Mouse (Mus musculus): ENCODE data around the gene Raver1.

The Raver1 gene

DNA sequence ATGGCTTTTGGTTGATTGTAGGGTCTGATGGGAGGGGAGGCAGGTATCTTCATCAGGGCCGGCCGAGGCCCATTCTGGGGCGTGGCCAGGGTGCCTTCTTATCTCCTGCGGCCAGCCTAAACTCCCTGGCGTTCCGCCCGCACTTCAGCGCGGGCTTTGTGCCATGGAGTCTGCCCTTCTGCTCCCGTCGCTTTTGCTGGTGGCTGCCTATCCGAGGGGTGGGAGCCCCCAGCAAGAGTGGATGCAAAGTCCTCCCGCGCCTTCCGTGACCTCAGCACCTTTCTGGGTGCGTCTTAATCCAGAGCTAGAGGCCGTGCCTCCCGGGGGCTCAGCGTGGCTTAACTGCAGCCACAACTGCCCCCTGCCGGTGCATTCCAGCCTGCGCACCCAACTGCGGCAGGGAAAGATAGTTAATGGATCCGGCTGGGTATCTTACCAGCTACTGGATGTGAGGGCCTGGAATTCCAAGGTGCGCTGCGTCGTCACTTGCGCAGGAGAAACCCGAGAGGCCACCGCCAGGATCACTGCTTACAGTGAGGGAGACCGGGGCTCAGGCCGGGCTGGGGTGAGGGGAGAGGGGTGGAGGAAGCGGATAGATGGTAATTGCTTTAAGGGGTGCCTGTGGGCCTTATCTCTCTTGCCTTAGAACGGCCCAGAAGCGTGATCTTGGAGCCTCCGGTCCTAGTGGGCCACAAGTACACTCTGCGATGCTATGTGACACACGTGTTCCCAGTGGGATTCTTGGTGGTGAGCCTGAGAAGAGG lies 62.3 kb downstream of the Raver1 start, which contains the start of gene Icam4:
Gene Icam4 (plus strand): TSS at position 83 of the 764 bp plus-strand sequence.
- in situ Hi-C loops (cut with MboI; ENCODE audit: low pct_unique_long_range_greater_than_20kb in 1 of 2, low sequenced_read_pairs in 2 of 2, unreplicated experiment in 1 of 2), result no loop called here

DNA sequence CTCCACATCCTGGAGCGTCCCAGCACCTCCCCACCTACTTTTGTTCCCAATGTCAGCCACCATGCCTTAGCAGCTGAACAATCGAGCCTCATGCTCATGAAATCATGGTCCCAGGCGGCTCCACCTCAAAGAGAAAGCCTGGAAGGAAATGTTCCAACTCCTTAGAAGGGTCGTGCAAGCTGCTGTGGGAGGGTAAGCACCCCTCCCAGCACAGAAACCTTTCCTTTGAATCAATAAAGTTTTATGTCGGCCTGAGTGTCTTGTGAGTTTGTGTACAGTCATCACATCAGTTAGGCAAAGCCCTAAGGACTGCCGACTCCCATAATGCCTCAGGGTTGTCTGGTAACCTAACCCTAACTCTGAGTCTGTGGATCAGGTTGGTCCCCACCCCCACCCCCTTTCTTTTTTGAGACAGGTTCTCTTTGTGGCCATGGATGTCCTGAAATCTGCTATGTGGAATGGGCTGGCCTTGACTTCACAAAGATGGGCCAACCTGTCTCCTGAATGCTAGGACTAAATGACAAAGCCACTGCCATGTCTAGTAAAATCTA lies 63.2 kb downstream of the Raver1 start:
- in situ Hi-C loops (cut with MboI; ENCODE audit: low pct_unique_long_range_greater_than_20kb in 1 of 2, low sequenced_read_pairs in 2 of 2, unreplicated experiment in 1 of 2), result no loop called here

DNA sequence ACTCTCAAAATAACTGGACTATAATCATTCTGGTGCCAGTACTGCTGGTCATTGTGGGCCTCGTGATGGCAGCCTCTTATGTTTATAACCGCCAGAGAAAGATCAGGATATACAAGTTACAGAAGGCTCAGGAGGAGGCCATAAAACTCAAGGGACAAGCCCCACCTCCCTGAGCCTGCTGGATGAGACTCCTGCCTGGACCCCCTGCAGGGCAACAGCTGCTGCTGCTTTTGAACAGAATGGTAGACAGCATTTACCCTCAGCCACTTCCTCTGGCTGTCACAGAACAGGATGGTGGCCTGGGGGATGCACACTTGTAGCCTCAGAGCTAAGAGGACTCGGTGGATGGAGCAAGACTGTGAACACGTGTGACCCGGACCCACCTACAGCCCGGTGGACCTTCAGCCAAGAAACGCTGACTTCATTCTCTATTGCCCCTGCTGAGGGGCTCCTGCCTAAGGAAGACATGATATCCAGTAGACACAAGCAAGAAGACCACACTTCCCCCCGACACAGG lies 64.0 kb downstream of the Raver1 start:
- in situ Hi-C loops (cut with MboI; ENCODE audit: low pct_unique_long_range_greater_than_20kb in 1 of 2, low sequenced_read_pairs in 2 of 2, unreplicated experiment in 1 of 2), result no loop called here

DNA sequence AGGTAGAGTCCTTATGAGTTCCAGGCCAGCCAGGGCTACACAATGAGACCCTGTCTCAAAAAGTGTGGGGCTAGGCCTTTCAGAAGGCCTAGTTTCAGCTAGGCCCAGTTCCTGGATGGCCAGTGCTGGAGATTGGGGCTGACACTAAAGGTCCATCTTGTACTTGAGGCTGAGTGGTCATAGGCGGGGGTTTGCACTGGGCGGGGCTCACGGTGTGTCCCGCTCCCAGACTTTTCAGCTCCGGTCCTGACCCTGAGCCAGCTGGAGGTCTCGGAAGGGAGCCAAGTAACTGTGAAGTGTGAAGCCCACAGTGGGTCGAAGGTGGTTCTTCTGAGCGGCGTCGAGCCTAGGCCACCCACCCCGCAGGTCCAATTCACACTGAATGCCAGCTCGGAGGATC lies 65.0 kb downstream of the Raver1 start:
- in situ Hi-C loops (cut with MboI; ENCODE audit: low pct_unique_long_range_greater_than_20kb in 1 of 2, low sequenced_read_pairs in 2 of 2, unreplicated experiment in 1 of 2), result no loop called here

DNA sequence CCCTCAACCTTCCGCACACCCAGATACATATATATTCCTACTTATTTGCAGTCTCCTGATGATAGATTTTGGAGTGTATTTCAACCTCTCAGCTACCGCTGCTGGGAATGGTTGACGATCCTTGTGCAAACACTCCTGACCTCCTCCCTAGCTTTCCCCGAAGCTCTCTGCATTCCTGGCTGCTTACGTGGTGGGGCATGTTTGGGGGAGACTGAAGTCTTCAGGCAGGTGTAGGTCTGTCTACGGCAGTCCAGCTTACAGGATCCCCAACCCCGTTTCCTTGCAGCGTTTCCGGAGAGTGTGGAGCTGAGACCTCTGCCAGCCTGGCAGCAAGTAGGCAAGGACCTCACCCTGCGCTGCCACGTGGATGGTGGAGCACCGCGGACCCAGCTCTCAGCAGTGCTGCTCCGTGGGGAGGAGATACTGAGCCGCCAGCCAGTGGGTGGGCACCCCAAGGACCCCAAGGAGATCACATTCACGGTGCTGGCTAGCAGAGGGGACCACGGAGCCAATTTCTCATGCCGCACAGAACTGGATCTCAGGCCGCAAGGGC lies 66.5 kb downstream of the Raver1 start:
- in situ Hi-C loops (cut with MboI; ENCODE audit: low pct_unique_long_range_greater_than_20kb in 1 of 2, low sequenced_read_pairs in 2 of 2, unreplicated experiment in 1 of 2), result no loop called here
